Mouse (Mus musculus): ENCODE measurements around the gene Lamb2.

- TF ChIP-seq CTCF (IDR thresholded peaks at IDR 0.05; ENCODE audit: extremely low read depth, insufficient read depth, insufficient read length, insufficient replicate concordance): no peak
- no peak for TF ChIP-seq POLR2A (IDR thresholded peaks at IDR 0.05; ENCODE audit: low read depth, low read length)
These were observed 19.6 kb upstream of the Lamb2 start for GRCm38 (mm10) chr9:108459939-108460318.

Measured in spleen, adult 2 months (tissue).